Mouse (Mus musculus): ENCODE measurements at regions not wholly inside any gene's neighbourhood (a gene's known extent, or its start where the extent isn't known, plus 50 kb on each side); places are given as distances from the start of the nearest gene placed in this dataset.
A peak's percentile ranks its signal among the peaks of the same experiment; 100 is the strongest.

DNA sequence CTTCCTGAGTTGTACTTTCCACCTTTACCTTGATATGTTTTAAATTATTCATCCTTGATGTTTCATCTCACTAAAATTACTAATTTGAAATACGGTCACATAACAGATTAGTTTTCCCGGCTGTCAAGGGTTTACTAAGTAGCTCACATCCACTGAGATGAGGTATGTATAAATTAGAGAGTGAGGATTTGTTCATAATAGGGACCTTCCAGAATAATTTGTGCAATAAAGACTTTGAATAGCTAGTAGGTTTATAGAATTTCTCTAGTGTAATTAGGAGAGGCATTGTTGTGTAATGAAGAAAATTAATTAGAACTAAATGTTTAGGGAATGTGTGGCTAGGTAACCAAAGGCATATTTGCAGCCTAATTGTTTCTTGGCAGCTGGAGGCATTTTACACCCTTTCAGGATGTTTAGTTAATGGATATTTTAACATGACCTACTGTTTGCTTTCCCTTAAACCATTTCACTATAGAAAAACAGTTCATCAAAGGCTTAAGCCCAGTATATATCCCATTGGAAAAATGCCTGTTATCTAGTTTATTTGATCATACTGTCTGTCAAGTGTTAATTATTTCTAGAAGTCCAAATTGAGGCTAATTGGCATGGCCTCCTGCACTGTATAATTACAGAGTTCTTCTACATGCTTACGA lies 70.8 kb downstream of the Mat2b start:
- DNase-seq, result no peak

DNA sequence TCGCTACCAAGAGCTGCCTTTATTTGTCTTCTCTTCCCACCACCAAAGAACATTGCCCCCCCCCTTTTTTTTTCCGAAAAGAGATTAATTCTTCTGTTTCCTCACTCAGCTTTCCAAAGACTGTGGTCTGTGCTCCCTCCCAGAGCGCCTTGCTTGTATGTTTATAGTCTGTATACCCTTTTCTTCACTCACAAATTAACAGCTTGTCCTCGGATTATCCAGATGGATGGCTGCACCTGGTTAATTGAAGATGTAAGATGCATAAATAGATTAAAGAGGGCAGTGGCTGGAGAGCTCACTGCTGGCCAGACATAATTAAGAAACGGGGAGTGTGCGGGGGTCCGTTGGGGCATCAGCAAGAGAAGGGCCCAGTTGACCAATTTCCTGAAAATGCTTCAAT lies 75.0 kb downstream of the Mat2b start:
- DNase-seq, result no peak

DNA sequence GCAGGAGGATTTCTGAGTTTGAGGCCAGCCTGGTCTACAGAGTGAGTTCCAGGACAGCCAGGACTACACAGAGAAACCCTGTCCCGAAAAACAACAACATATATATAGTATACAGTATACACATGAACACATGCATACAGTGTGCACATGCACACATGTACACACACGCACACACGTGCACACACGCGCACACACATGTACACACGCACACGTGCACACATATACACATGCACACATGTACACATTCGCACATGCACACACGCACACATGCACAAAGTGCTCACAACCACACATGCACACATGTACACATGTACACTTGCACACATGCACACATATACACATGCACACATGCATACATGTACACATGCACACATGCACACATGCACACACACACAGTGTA lies 92.0 kb downstream of the Mat2b start:
- no peak for DNase-seq

DNA sequence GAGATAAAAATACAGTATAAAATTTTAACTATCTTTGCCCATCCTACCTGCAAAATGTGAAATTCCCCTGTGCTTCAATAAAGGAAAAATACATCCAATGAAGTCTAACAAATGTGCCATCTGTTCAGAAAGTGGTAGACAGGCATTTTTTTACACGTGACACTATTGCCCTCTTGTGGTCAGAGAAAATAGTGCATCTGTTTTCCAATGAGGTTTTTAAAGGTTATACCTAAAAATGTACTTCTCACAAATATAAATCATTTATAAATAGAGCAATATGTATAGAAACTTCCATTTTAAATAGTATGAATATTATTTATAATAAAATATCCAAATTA lies 93.5 kb downstream of the Mat2b start:
- peak; percentile 4 for DNase-seq

DNA sequence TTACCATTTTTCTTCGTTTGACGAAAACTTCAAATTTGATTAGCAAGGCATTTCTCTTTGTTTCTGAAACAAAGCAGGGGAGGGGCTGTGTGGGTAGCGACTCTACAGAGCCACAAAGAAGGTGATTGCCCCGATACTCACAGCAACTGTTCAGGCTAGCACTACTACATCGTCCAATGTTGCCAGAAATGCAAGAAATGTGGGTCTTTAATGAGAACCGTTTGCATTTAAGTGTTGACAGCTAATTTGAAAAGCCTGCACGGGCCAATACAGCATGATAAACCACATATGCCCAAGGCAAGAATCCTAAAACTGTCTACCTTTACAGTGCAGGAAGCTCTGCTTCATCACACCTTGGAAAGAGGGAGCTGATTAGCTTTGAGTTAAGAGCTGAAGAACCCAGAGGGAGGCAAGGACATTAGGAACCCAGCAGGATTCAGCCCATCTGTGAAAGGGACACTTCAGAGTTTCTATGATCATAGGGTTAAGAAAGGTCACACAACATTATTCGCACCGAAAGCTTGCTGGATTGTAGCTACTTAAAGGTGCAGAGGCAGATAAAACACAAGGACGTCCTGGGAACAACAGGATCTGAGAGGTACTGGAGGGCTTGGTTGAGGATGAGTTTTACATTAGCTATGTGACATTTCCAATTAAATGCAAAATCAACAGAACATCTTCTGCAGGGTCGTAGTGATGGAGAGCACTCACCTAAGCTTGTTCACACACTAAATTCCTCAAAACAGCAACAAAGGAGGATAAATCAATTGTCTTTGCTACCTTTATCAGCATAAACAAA lies 94.0 kb downstream of the Mat2b start:
- DNase-seq, result peak; percentile 1

DNA sequence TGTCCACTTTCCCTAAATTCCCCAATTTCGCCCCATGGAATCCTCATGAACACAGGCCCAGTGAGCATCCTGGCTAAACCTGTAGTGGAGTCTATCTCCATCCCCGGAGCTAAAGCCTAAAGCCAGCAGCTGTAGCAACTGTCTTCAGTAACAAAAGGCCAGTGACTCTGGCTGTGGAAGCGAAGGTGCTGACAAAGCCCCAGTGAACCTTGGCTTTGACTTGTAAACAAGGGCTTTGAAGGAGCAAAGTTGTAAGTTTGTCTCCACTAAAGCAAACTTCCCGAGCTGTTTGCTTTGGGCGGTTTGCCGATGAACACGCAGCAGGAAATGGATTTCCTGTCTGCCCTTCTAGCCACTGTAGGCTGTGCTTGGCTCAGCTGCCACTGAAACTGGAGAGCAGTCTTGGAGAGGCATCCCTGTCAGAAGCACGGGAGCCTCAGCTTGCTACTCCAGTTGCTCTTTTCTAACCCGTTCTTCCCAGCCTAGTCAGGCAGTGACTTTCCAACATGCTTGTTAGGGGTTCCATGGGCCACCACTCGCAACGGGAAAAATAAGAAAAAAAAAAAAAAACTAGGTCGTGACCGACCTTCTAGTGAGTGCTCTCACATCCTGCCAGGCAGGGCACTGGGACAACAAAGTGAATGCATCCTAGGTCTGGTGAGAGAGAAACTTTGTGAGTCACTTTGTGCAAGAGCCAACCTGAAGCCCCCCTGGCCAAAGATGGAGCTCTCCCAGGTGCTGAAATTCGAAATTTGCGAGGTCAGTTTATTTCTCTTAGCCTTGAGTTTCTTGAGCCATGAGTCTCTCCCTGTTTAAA lies 94.8 kb downstream of the Mat2b start:
- peak; percentile 3 for DNase-seq

DNA sequence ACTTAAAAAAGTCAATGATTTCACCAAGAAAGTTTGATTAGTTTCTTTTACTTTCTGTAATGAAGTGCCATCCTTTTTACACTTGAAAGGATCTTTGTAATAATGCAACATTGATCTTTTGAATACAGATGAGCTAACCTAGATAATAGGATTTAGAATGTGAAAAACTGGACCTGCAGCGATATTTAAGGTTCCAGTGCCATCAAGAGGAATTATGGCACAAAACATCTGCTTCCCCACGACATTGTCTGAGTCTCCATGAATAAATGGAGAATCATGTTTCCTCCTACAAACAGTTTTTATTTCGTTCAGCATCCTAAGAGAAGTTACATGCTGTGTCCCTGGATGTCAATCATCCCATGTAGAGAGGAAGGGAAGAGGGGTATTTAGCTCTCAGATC lies 98.7 kb downstream of the Mat2b start:
- no peak for DNase-seq

DNA sequence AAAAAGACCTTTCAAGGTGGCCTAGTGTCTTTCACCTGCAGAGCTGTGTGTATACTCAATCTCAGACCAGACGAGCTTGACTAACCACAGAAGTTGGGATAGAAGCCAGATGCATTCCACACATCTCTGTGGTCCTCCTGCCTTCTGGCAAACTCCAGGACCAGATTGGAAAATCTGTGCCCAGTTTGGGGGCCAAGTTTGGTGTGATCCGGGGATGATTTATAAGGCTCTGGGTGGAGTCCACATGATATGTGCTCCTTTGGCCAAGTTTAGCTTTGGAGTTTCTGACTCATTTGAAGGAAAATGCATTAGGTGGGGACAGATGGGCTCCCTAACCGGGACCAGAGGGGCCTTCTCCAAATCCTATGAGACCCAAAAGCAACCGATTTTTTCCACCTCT lies 102.9 kb downstream of the Mat2b start:
- DNase-seq, result no peak

DNA sequence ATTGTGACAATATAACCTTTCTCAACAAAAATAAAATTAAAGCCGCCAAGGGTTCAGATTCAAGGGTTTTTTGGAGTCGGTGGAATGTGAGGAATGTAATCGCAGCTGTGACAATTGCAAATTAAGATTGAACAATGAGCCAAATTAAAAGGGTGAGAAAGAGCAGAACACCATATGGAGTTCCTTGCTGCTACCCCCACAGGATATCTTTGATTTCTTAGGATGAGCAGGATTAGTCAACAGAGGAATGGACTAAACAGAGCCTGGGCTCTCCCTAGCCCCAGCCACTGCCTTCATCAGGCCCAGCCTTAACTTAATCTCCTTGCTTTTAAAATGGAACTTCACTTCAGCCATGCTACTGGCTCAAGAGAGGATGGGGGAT lies 121.3 kb downstream of the Mat2b start:
- DNase-seq, result no peak

DNA sequence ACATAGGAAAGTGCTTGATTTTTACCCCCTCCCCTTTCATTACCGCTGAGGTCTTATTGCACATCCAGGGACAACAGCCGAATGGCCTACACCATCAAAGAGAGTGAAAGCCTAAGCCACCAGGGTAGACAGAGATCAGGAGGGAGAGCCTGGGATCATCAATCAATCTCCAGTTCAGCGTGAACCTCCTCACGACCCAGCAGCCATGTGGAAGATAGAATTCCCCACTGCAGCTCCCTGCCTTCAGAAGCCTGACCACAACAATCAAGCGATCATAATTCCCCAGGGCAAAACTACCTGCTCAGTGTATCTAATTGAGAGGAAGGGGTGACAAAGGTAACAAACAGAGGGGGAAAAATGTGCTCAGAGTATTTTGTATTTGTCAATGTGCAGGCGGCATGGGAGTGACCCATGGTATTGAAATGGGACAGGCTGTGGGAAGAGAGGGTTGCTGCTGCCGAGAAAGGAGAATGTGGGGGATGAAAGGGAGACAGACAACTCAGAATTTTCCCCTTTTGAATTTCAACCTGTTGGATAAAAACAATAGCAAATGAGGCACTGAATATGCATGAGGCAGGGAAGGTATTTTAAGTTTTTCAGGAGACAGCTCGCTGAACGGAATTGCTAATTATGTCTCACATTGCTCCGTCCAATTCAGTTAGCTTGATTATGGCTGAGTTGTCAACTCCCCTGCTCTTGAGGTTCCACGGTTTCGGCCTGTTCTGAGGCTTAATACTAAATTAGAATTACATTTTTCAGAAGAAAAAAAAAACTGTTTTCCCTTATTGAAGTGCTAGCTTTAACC lies 121.8 kb downstream of the Mat2b start:
- no peak for DNase-seq

DNA sequence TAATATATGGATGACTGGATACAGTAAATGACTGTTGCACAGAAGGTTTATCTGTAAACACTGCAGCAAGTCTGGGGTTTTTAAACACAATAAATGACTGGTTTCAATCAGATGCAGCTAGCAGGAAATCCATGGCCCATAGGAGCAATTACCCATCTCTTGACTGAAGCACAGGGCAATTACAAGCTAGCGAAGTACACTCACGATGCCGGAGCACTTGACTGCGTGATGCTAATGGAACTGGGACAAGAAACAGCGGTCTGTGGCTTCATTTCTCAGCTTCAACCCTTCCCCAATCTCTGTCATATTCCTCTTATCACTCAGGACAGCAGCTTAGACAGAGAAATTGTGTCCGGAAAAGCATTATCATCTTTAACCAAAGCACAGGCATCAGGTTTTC lies 132.1 kb downstream of the Mat2b start:
- DNase-seq, result no peak

DNA sequence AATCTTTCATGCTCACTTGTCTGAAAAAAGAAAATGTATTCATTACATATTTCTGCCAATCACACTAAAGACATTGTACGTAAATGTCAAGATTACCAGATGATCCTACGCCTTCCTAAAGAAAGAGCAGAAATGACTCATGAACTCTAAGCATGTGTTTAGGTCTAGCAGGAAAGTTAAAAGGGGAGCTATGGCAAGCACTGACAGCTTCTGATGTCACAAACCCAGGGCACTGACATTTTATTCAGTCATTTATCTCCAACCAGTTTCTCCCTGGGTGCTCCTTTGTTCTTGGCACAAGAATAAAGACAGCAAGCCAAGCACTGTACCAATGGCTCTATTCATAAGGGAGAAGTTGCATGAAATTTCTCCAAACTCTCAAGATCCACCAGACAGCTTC lies 133.0 kb downstream of the Mat2b start:
- DNase-seq, result no peak

DNA sequence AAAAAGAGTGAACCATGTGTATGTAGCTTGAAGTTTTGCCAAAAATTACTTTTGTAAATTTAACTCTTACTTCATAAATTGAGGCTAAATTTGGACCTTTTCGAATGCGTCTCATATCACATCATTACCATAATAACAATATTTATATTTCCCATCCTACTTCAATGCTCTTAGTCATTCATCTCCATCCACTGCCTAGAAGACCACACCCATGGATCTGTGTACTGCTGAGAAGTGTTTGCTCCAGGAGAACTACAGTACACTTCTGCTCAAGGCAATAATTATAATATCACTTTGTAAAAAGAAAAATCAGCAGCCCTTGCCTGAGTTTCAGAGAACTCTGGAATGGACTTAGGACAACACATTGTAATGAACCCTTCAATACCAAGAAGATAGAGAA lies 133.6 kb downstream of the Mat2b start:
- no peak for DNase-seq

DNA sequence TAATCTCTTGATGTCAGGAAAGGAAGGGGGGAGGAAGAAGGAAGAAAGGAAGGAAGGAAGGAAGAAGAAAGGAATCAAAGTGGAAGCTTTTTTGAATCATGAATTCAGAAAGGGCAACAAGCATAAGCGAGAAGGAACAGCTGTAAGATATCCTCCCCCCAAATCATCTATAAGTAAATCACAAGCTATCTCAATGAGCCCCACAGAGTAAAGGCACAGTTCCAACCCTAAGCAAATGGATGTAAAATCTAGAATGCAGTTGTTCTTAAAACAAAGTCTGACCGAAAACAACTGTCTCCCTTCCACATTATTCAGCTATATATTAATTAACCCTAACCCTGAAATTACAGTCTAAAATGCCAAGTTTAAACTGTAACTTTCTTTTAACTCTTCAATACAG lies 136.5 kb downstream of the Mat2b start:
- DNase-seq, result no peak

DNA sequence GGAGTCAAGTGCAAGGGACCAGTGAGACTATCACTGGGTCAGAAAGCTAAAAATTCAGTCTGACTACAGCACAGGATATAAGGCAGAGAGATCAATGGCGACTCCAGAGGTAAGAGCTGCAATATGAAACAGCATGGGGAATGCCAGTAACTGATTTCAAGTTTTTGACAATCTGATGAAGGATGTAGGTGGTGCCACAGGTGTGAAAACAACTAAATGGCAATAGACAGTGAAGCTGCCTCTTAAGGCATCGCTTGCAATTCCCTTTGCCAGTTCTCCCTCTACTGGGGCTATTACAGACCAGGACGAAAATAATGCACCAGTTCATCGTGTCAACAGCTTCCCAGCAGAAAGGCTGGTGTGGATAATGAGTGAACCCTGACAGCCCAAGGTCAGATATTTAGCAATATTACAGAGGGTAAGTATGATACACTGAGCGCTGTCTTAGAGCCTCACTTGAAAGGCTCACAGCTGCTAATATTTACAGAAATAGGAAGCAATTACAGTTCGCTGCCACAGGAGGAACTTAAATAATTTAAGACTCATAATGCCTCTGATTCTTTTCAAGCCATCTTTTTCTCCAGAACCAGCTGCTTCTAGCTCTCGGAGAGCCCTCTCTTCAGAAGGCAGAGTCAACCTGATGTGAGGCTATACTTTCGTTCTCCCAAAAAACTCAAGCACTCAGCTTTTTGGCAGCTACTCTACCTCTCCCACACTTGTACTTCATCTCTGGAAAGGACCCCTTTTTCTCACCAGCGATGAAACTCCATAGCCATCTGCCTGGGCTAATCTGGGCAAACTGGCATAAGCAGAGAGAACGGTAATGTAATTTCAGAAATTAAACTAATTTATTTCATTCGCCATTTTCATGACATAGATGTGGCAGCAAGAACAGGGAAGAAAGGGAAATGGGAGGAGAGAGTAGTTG lies 139.9 kb downstream of the Mat2b start:
- no peak for DNase-seq

DNA sequence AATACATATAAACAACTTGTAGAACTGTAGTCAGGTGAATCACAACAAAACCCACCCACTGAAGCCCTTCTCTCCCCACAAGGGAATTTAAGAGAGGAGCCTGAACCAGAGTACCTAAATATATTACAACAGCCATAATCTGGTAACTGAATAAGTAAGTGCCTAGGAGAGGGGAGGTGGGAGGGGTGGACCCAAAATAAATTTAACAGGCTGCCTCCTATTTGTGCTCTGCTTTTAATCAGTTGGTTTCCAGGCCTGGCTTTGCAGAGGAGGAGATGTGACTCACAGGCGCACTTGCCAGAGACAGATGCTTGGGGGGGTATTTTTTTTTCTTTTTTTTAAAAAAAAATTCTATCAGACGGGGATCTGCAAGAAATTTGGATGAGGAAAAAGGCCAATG lies 142.9 kb downstream of the Mat2b start:
- DNase-seq, result no peak

DNA sequence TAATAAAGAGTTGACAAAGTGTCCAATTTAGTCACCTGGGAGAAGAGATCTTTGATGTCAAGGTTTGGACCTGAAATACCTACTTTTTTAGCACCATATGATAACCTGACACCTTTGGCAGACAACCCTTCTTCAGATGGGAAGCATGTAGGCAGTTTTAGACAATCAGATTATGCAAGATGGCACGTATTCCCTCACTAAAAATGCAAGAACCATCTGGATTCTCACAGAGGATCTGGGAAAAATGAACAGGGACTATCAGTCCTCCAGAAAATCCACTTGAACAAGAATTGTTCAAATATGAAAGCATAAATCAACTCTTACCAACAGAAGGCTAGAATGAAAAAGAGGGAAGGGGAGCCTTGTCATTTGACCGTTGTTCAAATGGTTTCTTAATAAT lies 148.4 kb downstream of the Mat2b start:
- no peak for DNase-seq

DNA sequence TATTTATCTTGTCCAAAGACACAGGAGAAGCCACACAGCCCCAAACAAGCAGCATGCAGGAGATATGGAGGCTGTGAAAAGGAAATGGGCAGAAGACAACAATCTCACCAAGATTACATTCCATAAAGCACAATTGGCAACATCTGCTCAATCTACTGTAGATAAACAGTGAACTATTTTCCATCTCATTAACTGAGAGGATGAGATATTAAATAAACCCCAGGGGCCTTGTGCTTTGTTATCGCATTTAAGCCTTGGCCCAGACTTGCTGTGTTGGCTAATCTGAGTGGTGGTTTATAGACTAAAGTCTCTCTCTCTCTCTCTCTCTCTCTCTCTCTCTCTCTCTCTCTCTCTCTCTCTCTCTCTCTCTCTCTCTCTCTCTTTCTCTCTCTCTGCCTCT lies 149.5 kb downstream of the Mat2b start:
- no peak for DNase-seq

DNA sequence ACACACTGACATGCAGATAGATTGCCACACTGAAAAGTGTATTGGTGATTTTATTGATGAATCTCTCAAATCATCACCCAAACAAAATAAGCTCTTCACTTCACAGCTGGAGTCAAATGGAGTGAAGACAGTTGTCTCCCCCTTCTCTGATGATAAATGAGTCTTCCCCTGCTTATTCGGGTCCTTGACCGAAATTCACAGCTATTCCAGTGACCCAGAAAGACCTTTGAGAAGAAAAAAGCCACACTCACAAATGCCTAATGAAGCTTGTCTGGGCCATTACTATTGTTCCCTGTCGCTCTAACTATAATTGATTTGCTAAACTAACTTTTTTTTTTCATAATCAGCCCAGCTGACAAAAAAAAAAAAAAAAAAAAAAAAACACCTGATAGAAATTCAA lies 154.8 kb downstream of the Mat2b start:
- no peak for DNase-seq

DNA sequence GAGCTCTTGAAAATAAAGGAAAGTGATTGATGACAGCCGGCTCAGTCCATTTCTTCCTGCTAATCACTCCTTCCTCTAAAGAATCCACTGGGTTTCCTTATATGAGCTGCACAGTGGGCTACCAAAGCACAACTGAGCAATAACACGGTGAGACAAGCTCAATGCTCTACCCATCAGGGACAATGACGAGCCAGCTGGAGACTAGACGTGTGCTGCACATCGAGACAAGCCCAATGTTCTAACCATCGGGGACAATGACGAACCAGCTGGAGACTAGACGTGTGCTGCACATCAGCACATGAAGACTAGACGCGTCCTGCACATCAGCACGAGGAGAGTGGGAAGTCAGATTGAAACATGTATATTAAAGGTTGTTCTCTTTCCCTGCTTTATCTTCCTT lies 155.2 kb downstream of the Mat2b start:
- no peak for DNase-seq

DNA sequence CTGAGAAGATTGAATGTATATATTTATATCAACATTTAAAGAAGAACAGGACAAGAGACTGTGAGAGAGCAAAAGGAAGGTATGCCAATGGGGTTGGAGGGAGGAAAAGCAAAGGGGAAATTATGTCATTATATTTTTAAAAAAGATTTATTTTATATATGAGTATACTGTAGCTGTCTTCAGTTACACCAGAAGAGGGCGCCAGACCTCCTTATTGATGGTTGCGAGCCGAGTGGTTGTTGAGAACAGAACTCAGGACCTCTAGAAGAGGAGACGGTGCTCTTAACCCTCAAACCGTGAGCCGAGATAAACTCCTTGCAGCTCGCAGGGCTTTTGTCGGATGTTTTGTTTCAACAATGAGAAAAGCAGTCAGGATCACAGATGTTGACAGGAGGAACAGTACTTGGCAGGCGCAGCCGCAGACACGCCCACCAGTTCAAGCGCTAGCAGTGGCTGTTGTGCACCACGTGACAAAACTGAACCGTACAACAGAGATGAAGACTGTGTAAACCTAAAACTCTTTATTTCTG lies 158.7 kb downstream of the Mat2b start:
- DNase-seq, result no peak

All from cerebellum, adult 11-12 months (tissue).